Mouse (Mus musculus): ENCODE data around the gene Ptpn23. TPM values are rescaled to one million over a fixed set of nuclear protein-coding genes. Genes with fewer than 3 reads are reported as not detected.

Gene Ptpn23
- 5.0 TPM for polyA plus RNA-seq (2017; shearing (Covaris generic))

DNA sequence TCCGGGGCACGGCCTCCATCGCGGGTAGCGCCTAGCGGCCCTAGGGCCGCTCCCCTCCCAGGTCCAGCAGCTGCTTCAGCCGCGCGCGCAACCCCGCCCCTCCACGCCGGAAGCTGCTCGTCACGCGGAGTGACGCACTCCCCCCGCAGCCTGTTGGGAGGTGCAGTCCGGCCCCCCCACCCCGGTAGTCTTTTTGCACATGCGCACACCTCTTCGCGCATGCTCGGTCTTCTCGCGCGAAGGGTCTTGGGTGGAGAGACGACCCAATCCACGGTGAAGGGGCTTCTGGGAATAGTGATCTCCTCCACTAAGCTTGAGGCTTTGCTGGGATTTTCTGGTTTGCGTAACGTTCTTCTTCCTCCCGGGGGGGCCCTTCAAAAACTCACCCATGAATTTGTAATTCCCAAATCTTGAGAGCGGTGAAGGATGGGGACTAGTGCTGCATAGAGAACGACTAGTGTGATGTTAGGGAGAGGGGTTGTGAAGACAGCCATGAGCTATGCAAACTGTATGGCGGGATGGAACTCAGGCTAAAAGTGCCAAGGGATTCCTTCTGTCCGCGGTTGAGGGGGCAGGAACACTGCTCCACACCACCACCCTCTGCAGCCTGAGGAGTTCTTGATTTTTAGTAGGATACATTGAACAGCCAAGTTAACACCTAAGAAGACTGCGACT lies at the start of gene Ptpn23:
Ptpn23 (minus strand) TSS at position 115 of the 675 bp plus-strand sequence.

DNA sequence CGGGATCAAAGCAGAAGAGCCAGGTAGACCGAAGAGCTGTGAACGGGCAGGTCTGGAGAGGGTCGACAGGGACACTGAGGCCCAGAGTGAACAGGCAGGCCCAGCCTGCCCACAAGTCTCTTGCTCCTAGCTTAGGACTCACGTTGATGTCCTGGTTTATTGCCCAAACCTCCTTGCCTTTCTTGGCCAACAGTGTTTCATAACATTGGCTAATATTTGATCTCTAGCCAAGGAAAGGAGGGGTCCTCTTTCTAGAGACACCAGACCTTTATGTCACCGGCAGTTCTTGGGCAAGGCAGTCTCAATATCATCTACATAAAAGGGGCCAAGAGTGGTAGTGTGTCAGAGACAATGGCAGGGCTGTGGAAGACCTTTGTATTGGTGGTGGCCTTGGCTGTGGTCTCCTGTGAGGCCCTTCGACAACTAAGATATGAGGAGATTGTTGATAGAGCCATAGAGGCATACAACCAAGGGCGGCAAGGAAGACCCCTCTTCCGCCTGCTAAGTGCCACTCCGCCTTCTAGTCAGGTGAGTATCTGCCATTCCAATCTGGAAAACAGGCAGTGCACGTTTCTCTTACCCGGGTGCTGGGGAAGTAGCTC lies 11.6 kb upstream of the Ptpn23 start, which contains the start of gene Ngp:
Ngp (plus strand) TSS at position 237 of the 602 bp plus-strand sequence.

Other genes starting within 250 kb of the Ptpn23 start
- 0.10 TPM for gene Cspg5, start 164.4 kb downstream of the Ptpn23 start, polyA plus RNA-seq (2017; shearing (Covaris generic))
- gene Elp6, start 103.0 kb downstream of the Ptpn23 start, polyA plus RNA-seq (2017; shearing (Covaris generic)) = 15.1 TPM
- 36.3 TPM for gene Scap, start 74.9 kb downstream of the Ptpn23 start, polyA plus RNA-seq (2017; shearing (Covaris generic))
- gene Ngp, start 11.5 kb upstream of the Ptpn23 start, polyA plus RNA-seq (2017; shearing (Covaris generic)) = not detected
- gene Klhl18, start 68.5 kb upstream of the Ptpn23 start, polyA plus RNA-seq (2017; shearing (Covaris generic)) = 9.8 TPM
- gene Kif9, start 68.7 kb upstream of the Ptpn23 start, polyA plus RNA-seq (2017; shearing (Covaris generic)) = 0.94 TPM
- gene Setd2, start 124.4 kb upstream of the Ptpn23 start, polyA plus RNA-seq (2017; shearing (Covaris generic)) = 31.2 TPM
- gene Nradd, start 216.2 kb upstream of the Ptpn23 start, polyA plus RNA-seq (2017; shearing (Covaris generic)) = 2.3 TPM
- gene Nbeal2, start 245.9 kb upstream of the Ptpn23 start, polyA plus RNA-seq (2017; shearing (Covaris generic)) = 61.2 TPM
- 297 TPM for gene Ccdc12, start 248.3 kb upstream of the Ptpn23 start, polyA plus RNA-seq (2017; shearing (Covaris generic))

All from activated CD4-positive, CD25-positive, alpha-beta regulatory T cell, adult 9 weeks (primary cell).